Mouse (Mus musculus) MEL (cell line): ENCODE results near the gene Rp2. TPM values are rescaled to one million over a fixed set of nuclear protein-coding genes. Genes with fewer than 3 reads are reported as not detected.
"Not testable (repeated sequence)": the region's sequence is repeated elsewhere in the genome, so short reads cannot be mapped to it uniquely, and the experiment has no call there.

Source experiments
- DNase-seq: peaks from one replicate; pipeline ENCODE4 v3.0.0; 2011; ENCODE audit warnings: low read depth, low spot score
- H3K27ac ChIP-seq: 2 replicates; pipeline ENCODE4 v1.5.1; 2012; ENCODE audit warnings: low read depth, mild to moderate bottlenecking, control low read depth, low read length, moderate library complexity; ENCODE audit not compliant: control insufficient read depth
- H3K27me3 ChIP-seq, 2 experiments: fragments of 150-350 bp in 1 of 2; sonication (generic) in 1 of 2; 2 replicates each; pipeline ENCODE4 v1.6.1; 2012; ENCODE audit warnings: low read length in 2 of 2, mild to moderate bottlenecking in 2 of 2, improper control_type of control experiment in 1 of 2, moderate library complexity in 1 of 2; ENCODE audit not compliant: insufficient read depth in 2 of 2, control insufficient read depth in 1 of 2
- H3K36me3 ChIP-seq, 2 experiments: 2 replicates each; pipeline ENCODE4 v1.6.1; 2012 to 2014; ENCODE audit warnings: low read length in 2 of 2, improper control_type of control experiment in 1 of 2, inconsistent platforms in 1 of 2, mild to moderate bottlenecking in 1 of 2; ENCODE audit not compliant: insufficient read depth in 2 of 2, control insufficient read depth in 1 of 2
- H3K4me1 ChIP-seq, 2 experiments: fragments of 150-350 bp in 1 of 2; sonication (generic) in 1 of 2; 2 replicates each; pipeline ENCODE4 v1.6.1; 2012; ENCODE audit warnings: low read length in 2 of 2, improper control_type of control experiment in 1 of 2, mild to moderate bottlenecking in 1 of 2; ENCODE audit not compliant: insufficient read depth in 2 of 2, control insufficient read depth in 1 of 2
- H3K4me3 ChIP-seq, 2 experiments: fragments of 150-350 bp in 1 of 2; sonication (generic) in 1 of 2; 2 replicates each; pipeline ENCODE4 v1.5.1; 2012; ENCODE audit warnings: low read depth in 2 of 2, low read length in 2 of 2, mild to moderate bottlenecking in 2 of 2, moderate library complexity in 2 of 2, control low read depth in 1 of 2, improper control_type of control experiment in 1 of 2; ENCODE audit not compliant: control insufficient read depth in 1 of 2, insufficient read depth in 1 of 2
- H3K79me2 ChIP-seq: 2 replicates; pipeline ENCODE4 v1.6.1; 2012; ENCODE audit warnings: mild to moderate bottlenecking, low read length, moderate library complexity; ENCODE audit not compliant: control insufficient read depth, poor library complexity, insufficient read depth
- H3K9ac ChIP-seq: 2 replicates; pipeline ENCODE4 v1.6.1; 2012; ENCODE audit warnings: low read depth, mild to moderate bottlenecking, control low read depth, low read length, moderate library complexity; ENCODE audit not compliant: control insufficient read depth, poor library complexity, severe bottlenecking
- H3K9me3 ChIP-seq: fragments of 150-350 bp; sonication (generic); replicated peaks from 2 replicates; pipeline ENCODE4 v1.6.1; 2012; ENCODE audit warnings: mild to moderate bottlenecking, low read length, improper control_type of control experiment, moderate library complexity; ENCODE audit not compliant: insufficient read depth
- BHLHE40 ChIP-seq: IDR thresholded peaks from 2 replicates; pipeline ENCODE4 v1.6.1; 2012; ENCODE audit warnings: low read depth, mild to moderate bottlenecking, inconsistent platforms, low read length, improper control_type of control experiment, borderline replicate concordance
- CTCF ChIP-seq, 3 experiments: IDR thresholded peaks in 2 of 3; conservative IDR thresholded peaks in 1 of 3; 2 replicates each; pipeline ENCODE4 v1.5.1; 2011 to 2012; ENCODE audit warnings: low read length in 3 of 3, low read depth in 2 of 3, mild to moderate bottlenecking in 2 of 3, improper control_type of control experiment in 1 of 3, inconsistent platforms in 1 of 3, mixed read lengths in 1 of 3, moderate library complexity in 1 of 3; ENCODE audit not compliant: control insufficient read depth in 1 of 3, insufficient read depth in 1 of 3, poor library complexity in 1 of 3, severe bottlenecking in 1 of 3
- EP300 ChIP-seq, 2 experiments: IDR thresholded peaks; 2 replicates each; pipeline ENCODE4 v1.6.1; 2011; ENCODE audit warnings: improper control_type of control experiment in 2 of 2, low read length in 2 of 2, low read depth in 1 of 2, mild to moderate bottlenecking in 1 of 2
- ETS1 ChIP-seq: IDR thresholded peaks from 2 replicates; pipeline ENCODE4 v1.6.1; 2012; ENCODE audit warnings: low read depth, mild to moderate bottlenecking, inconsistent platforms, low read length, improper control_type of control experiment, moderate library complexity
- GABPA ChIP-seq: IDR thresholded peaks from 2 replicates; pipeline ENCODE4 v1.6.1; 2012; ENCODE audit warnings: low read depth, mild to moderate bottlenecking, inconsistent platforms, low read length, improper control_type of control experiment, moderate library complexity
- GATA1 ChIP-seq: IDR thresholded peaks from 2 replicates; pipeline ENCODE4 v1.6.1; 2011; ENCODE audit warnings: low read depth, low read length, improper control_type of control experiment
- HCFC1 ChIP-seq: IDR thresholded peaks from 2 replicates; pipeline ENCODE4 v1.6.1; 2012; ENCODE audit warnings: low read depth, mild to moderate bottlenecking, inconsistent platforms, low read length, improper control_type of control experiment, moderate library complexity
- KAT2A ChIP-seq: conservative IDR thresholded peaks from 2 replicates; pipeline ENCODE4 v1.6.1; 2012; ENCODE audit warnings: low read depth, low read length, improper control_type of control experiment, inconsistent platforms
- MAX ChIP-seq: IDR thresholded peaks from 2 replicates; pipeline ENCODE4 v1.6.1; 2011; ENCODE audit warnings: low read length, improper control_type of control experiment
- MEF2A ChIP-seq: IDR thresholded peaks from 2 replicates; pipeline ENCODE4 v1.6.1; 2014; ENCODE audit warnings: low read depth, mild to moderate bottlenecking, inconsistent platforms, low read length, improper control_type of control experiment; ENCODE audit not compliant: poor library complexity, insufficient replicate concordance, severe bottlenecking; ENCODE audit errors: extremely low read depth
- MXI1 ChIP-seq: IDR thresholded peaks from 2 replicates; pipeline ENCODE4 v1.6.1; 2011; ENCODE audit warnings: mild to moderate bottlenecking, low read depth, low read length, improper control_type of control experiment
- MYC ChIP-seq: IDR thresholded peaks from 2 replicates; pipeline ENCODE4 v1.6.1; 2011; ENCODE audit warnings: low read depth, mild to moderate bottlenecking, low read length, improper control_type of control experiment, moderate library complexity
- NELFE ChIP-seq: IDR thresholded peaks from 2 replicates; pipeline ENCODE4 v1.6.1; 2011; ENCODE audit warnings: low read depth, low read length, improper control_type of control experiment
- NRF1 ChIP-seq: IDR thresholded peaks from 2 replicates; pipeline ENCODE4 v1.6.1; 2014; ENCODE audit warnings: low read depth, mild to moderate bottlenecking, inconsistent platforms, low read length, improper control_type of control experiment, moderate library complexity; ENCODE audit not compliant: poor library complexity, insufficient read depth, severe bottlenecking
- POLR2A ChIP-seq, 2 experiments: IDR thresholded peaks; 2 replicates each; pipeline ENCODE4 v1.6.1; 2011 to 2012; ENCODE audit warnings: low read length in 2 of 2, mild to moderate bottlenecking in 2 of 2, control low read depth in 1 of 2, improper control_type of control experiment in 1 of 2, low read depth in 1 of 2, moderate library complexity in 1 of 2; ENCODE audit not compliant: control insufficient read depth in 1 of 2, insufficient read depth in 1 of 2, poor library complexity in 1 of 2
- RAD21 ChIP-seq: IDR thresholded peaks from 2 replicates; pipeline ENCODE4 v1.6.1; 2011; ENCODE audit warnings: mild to moderate bottlenecking, low read depth, low read length, improper control_type of control experiment
- RCOR1 ChIP-seq: IDR thresholded peaks from 2 replicates; pipeline ENCODE4 v1.6.1; 2012; ENCODE audit warnings: low read depth, mild to moderate bottlenecking, inconsistent platforms, low read length, improper control_type of control experiment
- SIN3A ChIP-seq: IDR thresholded peaks from 2 replicates; pipeline ENCODE4 v1.6.1; 2012; ENCODE audit warnings: low read length, improper control_type of control experiment, inconsistent platforms
- SMC3 ChIP-seq: IDR thresholded peaks from 2 replicates; pipeline ENCODE4 v1.6.1; 2011; ENCODE audit warnings: low read depth, low read length, improper control_type of control experiment
- TAL1 ChIP-seq: IDR thresholded peaks from 2 replicates; pipeline ENCODE4 v1.6.1; 2012; ENCODE audit warnings: mild to moderate bottlenecking, inconsistent platforms, low read length, moderate library complexity, mixed read lengths
- TBP ChIP-seq: IDR thresholded peaks from 2 replicates; pipeline ENCODE4 v1.8.0; 2011; ENCODE audit warnings: low read depth, low read length, improper control_type of control experiment
- TCF12 ChIP-seq: IDR thresholded peaks from 2 replicates; pipeline ENCODE4 v1.6.1; 2014; ENCODE audit warnings: low read depth, mild to moderate bottlenecking, inconsistent platforms, low read length, improper control_type of control experiment, moderate library complexity
- ZC3H11A ChIP-seq: IDR thresholded peaks from 2 replicates; pipeline ENCODE4 v1.6.1; 2012; ENCODE audit warnings: low read depth, mild to moderate bottlenecking, inconsistent platforms, low read length, improper control_type of control experiment
- polyA plus RNA-seq, 2 experiments: library from polyadenylated mRNA; stranded (reverse) in 1 of 2; unstranded in 1 of 2; fragments of >175 nt in 1 of 2; fragments of >200 nt in 1 of 2; gene quantifications; 2 replicates each; pipeline versions ENCODE4 v1.2.1 to v1.2.4; 2012; ENCODE audit warnings: low replicate concordance in 2 of 2, low read depth in 1 of 2; ENCODE audit not compliant: insufficient read length in 2 of 2, insufficient read depth in 1 of 2, missing spikeins in 1 of 2
- total RNA-seq: library from RNA; depleted of rRNA; stranded (reverse); fragments of 300-350 nt; gene quantifications from 2 replicates; pipeline ENCODE4 v1.2.3, GENCODE M21; 2012

Gene Rp2
- total and polyA plus RNA-seq, 3 experiments, result 10.0 to 16.8 TPM; not detected in 1

- not testable (repeated sequence) for H3K4me3 ChIP-seq, H3K79me2 ChIP-seq, H3K9me3 ChIP-seq, H3K4me1 ChIP-seq, H3K9ac ChIP-seq, H3K27ac ChIP-seq, H3K36me3 ChIP-seq, H3K27me3 ChIP-seq
- peak; percentile 25; the same call in 1 of the 2 replicates for TF ChIP-seq ZC3H11A
- 0 out of 2 replicates have a peak, but pooled peaks have one; percentile 55 for TF ChIP-seq TBP
- peak; percentile 32 for TF ChIP-seq RAD21
- peak in 1 of 3 experiments; percentile 28; a peak in 2 of 6 replicates for TF ChIP-seq CTCF (IDR thresholded peaks at IDR 0.05 in 2 of 3, conservative IDR thresholded peaks at IDR 0.05 in 1 of 3; ENCODE audit: control insufficient read depth in 1 of 3, insufficient read depth in 1 of 3, low read depth in 2 of 3, low read length in 3 of 3, poor library complexity in 1 of 3, severe bottlenecking in 1 of 3)
- TF ChIP-seq SMC3, result peak; percentile 39
- peak; percentile 36 for DNase-seq
Observed at GRCm38 (mm10) chrX:20350241-20350640, 14.0 kb upstream of the Rp2 start.

DNA sequence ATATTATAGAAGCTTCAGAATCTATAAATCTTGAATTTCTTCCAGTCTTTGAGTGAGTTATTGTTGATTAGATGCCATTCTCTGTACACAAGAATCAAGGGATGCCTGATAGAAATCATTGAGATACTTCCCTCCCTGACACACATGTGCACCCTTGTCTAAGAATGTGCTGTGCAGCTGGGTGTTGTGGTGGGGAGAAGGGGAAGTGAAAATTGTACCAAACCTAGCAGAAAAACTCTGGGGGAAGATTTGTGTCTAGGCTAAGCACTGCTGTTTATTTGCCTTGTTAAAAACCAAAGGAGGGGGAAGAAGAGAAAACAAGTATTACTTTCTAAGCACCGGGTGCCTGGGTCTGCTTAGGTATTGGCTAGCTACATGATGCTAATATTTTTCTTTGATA lies 9.0 kb upstream of the Rp2 start:
- Histone ChIP-seq H3K27ac (no peak overlapping the region), H3K9ac (no peak overlapping the region), H3K9me3 (no peaks in the 10 kb centered on the region), H3K79me2 (no peaks in the 10 kb centered on the region), H3K36me3 (peaks cover 0 to 6% of the 10 kb centered on the region in 2 experiments; a peak in 2 of 4 replicates), H3K27me3 (no peaks in the 10 kb centered on the region), H3K4me3 (no peak overlapping the region), H3K4me1 (peaks cover 3 to 5% of the 10 kb centered on the region in 2 experiments; a peak in 1 of 4 replicates)
- peak; percentile 81 for DNase-seq
- TF ChIP-seq CTCF (IDR thresholded peaks at IDR 0.05 in 2 of 3, conservative IDR thresholded peaks at IDR 0.05 in 1 of 3; ENCODE audit: control insufficient read depth in 1 of 3, insufficient read depth in 1 of 3, low read depth in 2 of 3, low read length in 3 of 3, poor library complexity in 1 of 3, severe bottlenecking in 1 of 3) (no peak), MEF2A (no peak), EP300 (IDR thresholded peaks at IDR 0.05; ENCODE audit: low read depth in 1 of 2, low read length in 2 of 2) (peak; percentile 62 to 64), MAX (no peak), BHLHE40 (peak; percentile 32; the same call in 1 of the 2 replicates), GABPA (no peak), RCOR1 (0 out of 2 replicates have a peak, but pooled peaks have one; percentile 32), KAT2A (no peak), GATA1 (peak; percentile 36; the same call in 1 of the 2 replicates), SMC3 (no peak), NRF1 (no peak), TCF12 (peak; percentile 48; the same call in 1 of the 2 replicates), HCFC1 (no peak), SIN3A (peak; percentile 45), MXI1 (peak; percentile 40; the same call in 1 of the 2 replicates), MYC (0 out of 2 replicates have a peak, but pooled peaks have one; percentile 54), TBP (no peak), ETS1 (peak; percentile 68), TAL1 (peak; percentile 53), NELFE (no peak), POLR2A (IDR thresholded peaks at IDR 0.05; ENCODE audit: control insufficient read depth in 1 of 2, insufficient read depth in 1 of 2, low read depth in 1 of 2, low read length in 2 of 2, poor library complexity in 1 of 2) (no peak)
